Mouse (Mus musculus) midbrain, postnatal 0 days (tissue): ENCODE measurements around the gene Depdc5. TPM values are rescaled to one million over a fixed set of nuclear protein-coding genes. Genes with fewer than 3 reads are reported as not detected.
"Not testable (repeated sequence)": the region's sequence is repeated elsewhere in the genome, so short reads cannot be mapped to it uniquely, and the experiment has no call there.

Source experiments
- ATAC-seq: fragments of 200-750 bp; cut with Nextera tagmentation; 2 replicates; pipeline ENCODE4 v1.8.0; 2017; ENCODE audit warnings: moderate number of reproducible peaks, mild to moderate bottlenecking, moderate TSS enrichment, moderate library complexity; ENCODE audit not compliant: low FRiP score
- DNase-seq: peaks from one replicate; pipeline ENCODE4 v3.0.0-alpha.2; 2015; ENCODE audit warnings: low spot score
- H3K27ac ChIP-seq: fragments of 300-500 bp; sonication (generic); 2 replicates; pipeline ENCODE4 v1.5.1; 2014; ENCODE audit warnings: low read depth, mild to moderate bottlenecking, low read length, mixed read lengths
- H3K27me3 ChIP-seq: fragments of 300-500 bp; sonication (generic); 2 replicates; pipeline ENCODE4 v1.6.1; 2014; ENCODE audit warnings: low read length, control low read depth, mixed read lengths; ENCODE audit not compliant: insufficient read depth
- H3K36me3 ChIP-seq: fragments of 300-500 bp; sonication (generic); 2 replicates; pipeline ENCODE4 v1.6.1; 2014; ENCODE audit warnings: low read length, control low read depth, mixed read lengths; ENCODE audit not compliant: insufficient read depth
- H3K4me1 ChIP-seq: fragments of 300-500 bp; sonication (generic); 2 replicates; pipeline ENCODE4 v1.6.1; 2014; ENCODE audit warnings: mild to moderate bottlenecking, control low read depth, antibody characterized with exemption, low read length, mixed read lengths; ENCODE audit not compliant: insufficient read depth
- H3K4me2 ChIP-seq: fragments of 300-500 bp; sonication (generic); 2 replicates; pipeline ENCODE4 v1.6.1; 2014; ENCODE audit warnings: low read depth, mild to moderate bottlenecking, low read length, mixed read lengths; ENCODE audit not compliant: poor library complexity, severe bottlenecking
- H3K4me3 ChIP-seq: fragments of 300-500 bp; sonication (generic); 2 replicates; pipeline ENCODE4 v1.5.1; 2014; ENCODE audit warnings: low read depth, mild to moderate bottlenecking, low read length, moderate library complexity
- H3K9ac ChIP-seq: fragments of 300-500 bp; sonication (generic); replicated peaks from 2 replicates; pipeline ENCODE4 v1.6.1; 2014; ENCODE audit warnings: mild to moderate bottlenecking, low read length, moderate library complexity, mixed read lengths; ENCODE audit not compliant: poor library complexity, severe bottlenecking
- H3K9me3 ChIP-seq: fragments of 300-500 bp; sonication (generic); 2 replicates; pipeline ENCODE4 v1.6.1; 2016; ENCODE audit warnings: low read length, control low read depth
- CTCF ChIP-seq: IDR thresholded peaks from 2 replicates; pipeline ENCODE4 v1.5.1; 2016; ENCODE audit warnings: antibody characterized with exemption, mild to moderate bottlenecking
- WGBS: fragments of 180-500 bp; shearing (Covaris S2); extraction: QIAGEN DNeasy Blood & Tissue Kit; methylation state at CpG from one replicate; pipeline ENCODE4 v1.1.7; 2014; 5-methylcytosine and 5-hydroxymethylcytosine counted together
- polyA plus RNA-seq: library from polyadenylated mRNA; unstranded; fragments of >200 nt; fragmentation: Nextera tagmentation; extraction: Ambion mirVana; gene quantifications from 2 replicates; pipeline ENCODE4 v1.2.1, GENCODE M21; 2015
- total RNA-seq: library from RNA; depleted of rRNA; stranded (reverse); fragments of >200 nt; gene quantifications from 2 replicates; pipeline ENCODE4 v1.2.3, GENCODE M21; 2014

Depdc5 gene
- total and polyA plus RNA-seq, 2 experiments from 2014 or later = 15.1 to 37.5 TPM

DNA sequence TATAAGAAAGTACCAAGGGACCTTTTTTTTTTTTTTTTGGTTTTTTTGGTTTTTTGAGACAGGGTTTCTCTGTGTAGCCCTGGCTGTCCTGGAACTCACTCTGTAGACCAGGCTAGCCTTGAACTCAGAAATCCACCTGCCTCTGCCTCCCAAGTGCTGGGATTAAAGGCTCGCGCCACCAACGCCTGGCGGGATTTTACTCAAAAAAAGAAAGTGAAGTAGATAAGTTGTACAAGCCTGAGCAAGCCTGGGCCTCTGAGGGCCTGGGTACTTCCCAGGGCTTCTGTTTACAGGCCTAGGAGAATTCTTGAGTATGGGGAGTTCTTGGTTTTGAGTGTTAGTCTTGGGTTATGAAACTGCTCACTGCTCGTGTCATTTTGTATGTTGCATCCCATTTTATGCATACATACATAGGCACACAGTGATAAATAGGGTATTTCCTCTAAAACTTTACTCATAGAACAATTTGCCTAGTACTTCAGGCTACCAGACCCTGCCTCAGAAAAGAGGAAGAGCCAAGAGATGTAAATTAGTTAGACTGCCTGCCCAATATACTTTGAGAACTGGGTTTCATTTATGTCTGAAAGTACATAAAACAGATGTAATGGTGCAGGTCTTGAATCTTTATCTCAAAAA is 6.0 kb downstream of the Depdc5 start:
- DNase-seq (no peak), ATAC-seq (no peak)
- Histone ChIP-seq H3K9ac (no peak overlapping the region), H3K9me3 (no peaks in the 10 kb centered on the region), H3K4me2 (no peak overlapping the region), H3K27me3 (no peaks in the 10 kb centered on the region), H3K4me1 (no peaks in the 10 kb centered on the region), H3K27ac (no peak overlapping the region), H3K4me3 (no peak overlapping the region), H3K36me3 (peaks cover 6% of the 10 kb centered on the region)
- WGBS = 97% methylated on average over 5 of the region's 5 CpGs
- TF ChIP-seq CTCF = no peak

DNA sequence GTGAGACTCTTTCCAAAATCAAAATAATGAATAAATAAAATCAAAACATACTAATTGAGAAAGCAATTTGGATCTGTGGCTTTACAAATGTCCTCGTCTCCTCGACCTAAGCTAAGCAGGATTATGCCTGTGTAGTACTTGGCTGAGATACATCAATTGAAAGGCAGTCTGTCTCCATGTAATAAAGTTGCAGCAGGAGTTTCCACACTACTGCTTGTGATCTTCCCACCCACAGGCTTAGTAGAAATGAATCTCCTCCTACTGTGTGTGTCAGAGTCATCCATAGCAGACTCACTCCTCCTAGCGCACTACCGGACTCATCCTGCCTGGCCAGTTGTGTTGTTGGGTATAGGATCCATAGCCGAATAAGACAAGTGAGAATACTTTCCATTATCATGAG is 8.8 kb downstream of the Depdc5 start:
- Histone ChIP-seq H3K9me3 (no peaks in the 10 kb centered on the region), H3K4me3 (no peak overlapping the region), H3K9ac (no peak overlapping the region), H3K4me1 (no peaks in the 10 kb centered on the region), H3K36me3 (peaks cover 8% of the 10 kb centered on the region), H3K27ac (no peak overlapping the region), H3K4me2 (no peak overlapping the region), H3K27me3 (no peaks in the 10 kb centered on the region)
- WGBS = 93% methylated on average over 5 of the region's 5 CpGs
- no peak for TF ChIP-seq CTCF
- no peak for DNase-seq
- no peak for ATAC-seq

DNA sequence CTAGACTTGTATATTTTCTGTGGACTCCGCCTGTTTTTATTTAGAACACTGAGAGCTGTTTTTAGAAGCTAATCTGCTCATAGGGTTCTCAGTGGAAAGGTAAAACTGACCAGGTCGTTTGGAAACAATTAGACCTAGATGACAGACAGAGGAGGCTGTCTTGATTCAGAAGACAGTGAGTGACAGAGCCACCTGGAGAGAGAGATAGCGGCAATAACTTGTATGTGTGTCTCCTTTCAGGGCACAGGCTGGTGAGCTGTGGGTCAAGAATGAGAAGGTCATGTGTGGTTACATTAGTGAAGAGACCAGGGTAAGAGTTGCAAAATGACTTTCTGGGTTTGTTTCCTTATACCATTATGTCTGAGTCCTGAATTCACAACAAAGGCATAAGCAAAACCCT is 23.2 kb downstream of the Depdc5 start:
- no peak overlapping the region for H3K27ac ChIP-seq
- no peak for TF ChIP-seq CTCF
- H3K4me2 ChIP-seq = no peak overlapping the region
- no peaks in the 10 kb centered on the region for H3K4me1 ChIP-seq
- H3K4me3 ChIP-seq = no peak overlapping the region
- H3K27me3 ChIP-seq = no peaks in the 10 kb centered on the region
- H3K9me3 ChIP-seq = no peaks in the 10 kb centered on the region
- H3K36me3 ChIP-seq = peaks cover 18% of the 10 kb centered on the region; the same call in 1 of the 2 replicates
- DNase-seq (no peak), ATAC-seq (no peak)
- WGBS = 74% methylated on average over 3 of the region's 3 CpGs
- H3K9ac ChIP-seq = no peak overlapping the region

DNA sequence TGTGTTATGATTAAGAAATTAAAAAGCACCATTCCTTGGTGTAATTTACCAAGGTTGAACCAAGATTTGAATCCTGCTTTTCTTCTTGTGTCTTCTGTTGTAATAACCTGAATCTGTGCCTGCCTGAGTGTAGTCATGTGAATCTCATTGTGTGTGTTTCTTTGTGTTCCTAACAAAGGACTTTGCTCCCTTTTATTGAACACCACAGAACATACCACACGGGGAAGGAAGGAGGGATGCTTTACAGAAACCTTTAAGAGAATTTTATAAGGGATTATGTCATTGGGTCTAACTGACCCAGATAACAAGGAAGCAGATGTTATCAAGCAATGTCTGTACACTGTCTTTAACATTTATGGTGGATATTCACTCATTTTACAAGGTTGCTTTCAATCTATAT is 44.0 kb downstream of the Depdc5 start:
- Histone ChIP-seq H3K27me3 (no peaks in the 10 kb centered on the region), H3K9ac (no peak overlapping the region), H3K27ac (no peak overlapping the region), H3K36me3 (peaks cover 27% of the 10 kb centered on the region; the same call in 1 of the 2 replicates), H3K4me1 (no peaks in the 10 kb centered on the region), H3K9me3 (no peaks in the 10 kb centered on the region), H3K4me2 (no peak overlapping the region), H3K4me3 (no peak overlapping the region)
- no peak for TF ChIP-seq CTCF
- ATAC-seq = no peak
- 24% methylated on average over 1 of the region's 1 CpGs for WGBS
- DNase-seq = no peak

DNA sequence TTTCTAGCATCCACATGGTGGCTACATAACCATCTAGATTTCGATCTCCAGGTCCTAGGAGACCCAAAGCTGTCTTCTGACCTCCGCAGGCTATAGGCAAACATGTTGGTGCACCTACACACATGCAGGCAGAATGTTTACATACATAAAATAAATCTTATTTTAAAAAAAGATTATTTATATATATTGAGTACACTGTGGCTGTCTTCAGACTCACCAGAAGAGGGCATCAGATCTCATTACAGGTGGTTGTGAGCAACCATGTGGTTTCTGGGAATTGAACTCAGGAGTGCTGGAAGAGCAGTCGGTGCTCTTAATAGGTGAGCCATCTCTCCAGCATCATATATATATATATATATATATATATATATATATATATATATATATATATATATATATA is 50.6 kb downstream of the Depdc5 start:
- peak; percentile 56 for TF ChIP-seq CTCF
- DNase-seq = no peak
- ATAC-seq = no peak
- 70% methylated on average over 3 of the region's 3 CpGs for WGBS
- Histone ChIP-seq H3K9ac (no peak overlapping the region), H3K4me1 (no peaks in the 10 kb centered on the region), H3K4me3 (no peak overlapping the region), H3K36me3 (peaks cover 9% of the 10 kb centered on the region), H3K9me3 (no peaks in the 10 kb centered on the region), H3K4me2 (no peak overlapping the region), H3K27me3 (no peaks in the 10 kb centered on the region), H3K27ac (no peak overlapping the region)

DNA sequence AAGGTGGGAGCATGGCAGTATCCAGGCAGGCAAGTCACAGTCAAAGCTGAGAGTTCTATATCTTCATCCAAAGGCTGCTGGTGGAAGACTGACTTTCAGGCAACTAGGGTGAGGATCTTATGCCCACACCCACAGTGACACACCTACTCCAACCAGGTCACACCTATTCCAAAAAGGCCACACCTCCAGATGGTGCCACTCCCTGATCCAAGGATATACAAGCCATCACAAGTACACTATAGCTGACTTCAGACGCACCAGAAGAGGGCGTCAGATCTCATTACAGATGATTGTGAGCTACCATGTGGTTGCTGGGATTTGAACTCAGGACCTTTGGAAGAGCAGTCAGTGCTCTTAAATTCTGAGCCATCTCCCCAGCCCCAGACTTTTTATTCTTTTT is 55.8 kb downstream of the Depdc5 start:
- DNase-seq, H3K9ac ChIP-seq, H3K4me2 ChIP-seq, ATAC-seq, H3K4me1 ChIP-seq, H3K9me3 ChIP-seq, H3K27ac ChIP-seq, H3K4me3 ChIP-seq, H3K27me3 ChIP-seq: not testable (repeated sequence)
- peaks cover 24% of the 10 kb centered on the region for H3K36me3 ChIP-seq
- WGBS = 92% methylated on average over 2 of the region's 2 CpGs
